Mouse (Mus musculus): ENCODE data around the gene Dhx16. TPM values are rescaled to one million over a fixed set of nuclear protein-coding genes. Genes with fewer than 3 reads are reported as not detected.
"Not testable (repeated sequence)": the region's sequence is repeated elsewhere in the genome, so short reads cannot be mapped to it uniquely, and the experiment has no call there.

Dhx16 gene
- total RNA-seq, 2 experiments from 2014 or later = 10.5 to 11.9 TPM

GRCm38 (mm10) chr17:35917463-35918251 lies 38.0 kb downstream of the Dhx16 start:
- intact Hi-C loops (cut with DNase I; ENCODE audit: low total_unique reads) = no loop called here

GRCm38 (mm10) chr17:35918276-35919059 lies 38.8 kb downstream of the Dhx16 start:
- intact Hi-C loops (cut with DNase I; ENCODE audit: low total_unique reads) = no loop called here
- no peak for DNase-seq

More at GRCm38 (mm10) chr17:35917463-35918251, 38.0 kb downstream of the Dhx16 start:
- peak; percentile 28 for DNase-seq

- intact Hi-C loops (cut with DNase I; ENCODE audit: low total_unique reads) = no loop called here
- DNase-seq = peak; percentile 95
These were observed 39.6 kb downstream of the Dhx16 start for GRCm38 (mm10) chr17:35919060-35919715.

- no peak for DNase-seq
- intact Hi-C loops (cut with DNase I; ENCODE audit: low total_unique reads) = no loop called here
These were observed 40.3 kb downstream of the Dhx16 start for GRCm38 (mm10) chr17:35919864-35920301.

GRCm38 (mm10) chr17:35920384-35920783 lies 40.8 kb downstream of the Dhx16 start:
- intact Hi-C loops (cut with DNase I; ENCODE audit: low total_unique reads) = no loop called here
- no peak for DNase-seq

GRCm38 (mm10) chr17:35920862-35921562 lies 41.4 kb downstream of the Dhx16 start:
- intact Hi-C loops (cut with DNase I; ENCODE audit: low total_unique reads) = no loop called here

GRCm38 (mm10) chr17:35921710-35922109 lies 42.1 kb downstream of the Dhx16 start:
- DNase-seq = no peak
- intact Hi-C loops (cut with DNase I; ENCODE audit: low total_unique reads) = no loop called here

More at GRCm38 (mm10) chr17:35920862-35921562, 41.4 kb downstream of the Dhx16 start:
- DNase-seq = no peak

GRCm38 (mm10) chr17:35922566-35922965 lies 42.9 kb downstream of the Dhx16 start:
- no peak for DNase-seq
- intact Hi-C loops (cut with DNase I; ENCODE audit: low total_unique reads) = no loop called here

- no peak for DNase-seq
- intact Hi-C loops (cut with DNase I; ENCODE audit: low total_unique reads) = no loop called here
These were observed 43.7 kb downstream of the Dhx16 start for GRCm38 (mm10) chr17:35923281-35923680.

- intact Hi-C loops (cut with DNase I; ENCODE audit: low total_unique reads) = no loop called here
- DNase-seq = no peak
These were observed 47.9 kb downstream of the Dhx16 start for GRCm38 (mm10) chr17:35927471-35927870.

GRCm38 (mm10) chr17:35929534-35929933 lies 49.9 kb downstream of the Dhx16 start:
- intact Hi-C loops (cut with DNase I; ENCODE audit: low total_unique reads) = no loop called here

GRCm38 (mm10) chr17:35930627-35931026 lies 51.0 kb downstream of the Dhx16 start:
- intact Hi-C loops (cut with DNase I; ENCODE audit: low total_unique reads) = no loop called here
- no peak for DNase-seq

More at GRCm38 (mm10) chr17:35929534-35929933, 49.9 kb downstream of the Dhx16 start:
- DNase-seq = no peak

- intact Hi-C loops (cut with DNase I; ENCODE audit: low total_unique reads) = no loop called here
- DNase-seq = no peak
These were observed 53.0 kb downstream of the Dhx16 start for GRCm38 (mm10) chr17:35932608-35933007.

- DNase-seq; intact Hi-C loops (cut with DNase I; ENCODE audit: low total_unique reads): not testable (repeated sequence)
These were observed 56.1 kb downstream of the Dhx16 start for GRCm38 (mm10) chr17:35935763-35936162.

- no peak for DNase-seq
- intact Hi-C loops (cut with DNase I; ENCODE audit: low total_unique reads) = loop anchor here (2.0 kb wide), 1 partner anchor 55 kb away; no protein-coding TSS in a partner anchor
These were observed 58.2 kb downstream of the Dhx16 start for GRCm38 (mm10) chr17:35937700-35938348.

- intact Hi-C loops (cut with DNase I; ENCODE audit: low total_unique reads) = loop anchor here (2.0 kb wide), 1 partner anchor 54 kb away; no protein-coding TSS in a partner anchor
- DNase-seq = no peak
These were observed 59.5 kb downstream of the Dhx16 start for GRCm38 (mm10) chr17:35939108-35939507.

GRCm38 (mm10) chr17:35939941-35940340 lies 60.3 kb downstream of the Dhx16 start:
- intact Hi-C loops (cut with DNase I; ENCODE audit: low total_unique reads) = loop anchor here (2.0 kb wide), 1 partner anchor 53 kb away; no protein-coding TSS in a partner anchor
- DNase-seq = no peak
